Mouse (Mus musculus): ENCODE measurements at regions not wholly inside any gene's neighbourhood (a gene's known extent, or its start where the extent isn't known, plus 50 kb on each side); places are given as distances from the start of the nearest gene placed in this dataset.

DNA sequence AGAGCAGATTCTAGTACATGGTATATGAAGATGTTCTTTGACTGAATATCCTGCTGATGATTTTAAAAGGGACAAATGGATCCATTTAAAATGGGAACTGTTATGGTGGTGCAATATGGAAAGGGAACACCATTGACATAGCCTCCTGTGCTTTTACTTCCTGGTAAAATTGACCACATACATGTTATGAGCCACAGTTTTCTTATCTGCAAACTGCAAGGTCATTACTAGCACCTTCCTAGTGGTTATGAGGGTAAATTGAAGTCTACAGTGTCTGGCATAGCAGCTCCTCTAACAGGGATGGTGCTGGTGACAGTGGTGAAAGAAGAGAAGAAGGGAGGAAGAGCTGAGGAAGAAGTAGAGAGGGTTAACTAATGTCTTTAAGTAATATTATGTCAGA, 61.5 kb upstream of the Slc4a7 start:
- no peak for TF ChIP-seq CTCF (IDR thresholded peaks at IDR 0.05; ENCODE audit: borderline replicate concordance, extremely low read depth, insufficient read depth, insufficient read length)
- no peak for TF ChIP-seq POLR2A (IDR thresholded peaks at IDR 0.05; ENCODE audit: borderline replicate concordance, extremely low read depth, insufficient read depth, insufficient read length, poor library complexity, severe bottlenecking)
